Mouse (Mus musculus): Measurements from ENCODE around the gene Nav2. TPM values are rescaled to one million over a fixed set of nuclear protein-coding genes. Genes with fewer than 3 reads are reported as not detected.
A peak's percentile ranks its signal among the peaks of the same experiment; 100 is the strongest.

Nav2 gene
- total RNA-seq, 2 experiments from 2014 or later = 77.1 to 106 TPM

DNA sequence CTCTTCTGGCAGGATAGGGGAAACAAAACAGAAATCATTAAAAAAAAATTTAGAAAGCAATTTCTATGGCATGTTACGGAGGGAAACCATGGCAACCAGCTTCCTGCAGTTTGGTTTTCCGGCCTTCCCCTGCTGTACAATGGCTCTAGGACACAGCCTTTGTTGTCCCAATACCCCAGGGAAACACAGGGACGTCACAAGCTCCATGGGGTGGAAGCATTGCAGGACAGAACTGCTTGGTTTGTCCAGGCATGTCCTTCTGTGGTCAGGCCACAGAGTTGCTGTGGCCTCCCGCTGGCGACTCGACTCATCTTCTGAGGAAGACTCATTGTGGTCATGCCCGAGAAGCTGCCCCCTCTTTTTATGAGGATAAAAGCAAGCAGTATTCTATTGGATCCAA, 301.0 kb downstream of the Nav2 start:
- intact Hi-C loops (cut with DNase I) = loop anchor here (5.0 kb wide), 1 partner anchor 38 kb away; no protein-coding TSS in a partner anchor

GRCm38 (mm10) chr7:49210721-49211120, 302.2 kb downstream of the Nav2 start:
- intact Hi-C loops (cut with DNase I) = no loop called here
- DNase-seq (ENCODE audit: low spot score in 2 of 2) = no peak

More for the DNA sequence above, 301.0 kb downstream of the Nav2 start:
- no peak for DNase-seq (ENCODE audit: low spot score in 2 of 2)

DNA sequence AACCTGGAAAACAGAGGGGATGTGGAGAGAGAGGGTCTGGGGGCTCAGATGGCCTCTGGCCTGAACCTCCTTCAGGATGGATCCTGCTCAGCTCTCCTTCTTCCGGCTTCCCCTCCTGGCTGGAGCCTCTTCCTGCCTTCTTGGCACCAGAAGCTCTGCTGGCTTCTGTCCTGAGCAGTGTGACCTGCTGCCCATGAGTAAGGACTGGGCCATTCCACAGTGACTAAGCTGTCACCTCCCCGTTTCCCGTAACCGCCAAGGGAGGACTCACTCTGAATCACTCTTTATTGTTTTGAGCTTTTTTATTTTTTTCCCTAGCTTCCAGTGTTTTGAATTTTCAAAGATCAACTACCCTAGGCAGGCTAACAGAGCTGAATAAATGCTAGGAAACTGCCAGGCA, 304.5 kb downstream of the Nav2 start:
- DNase-seq (ENCODE audit: low spot score in 2 of 2) = no peak
- intact Hi-C loops (cut with DNase I) = no loop called here

DNA sequence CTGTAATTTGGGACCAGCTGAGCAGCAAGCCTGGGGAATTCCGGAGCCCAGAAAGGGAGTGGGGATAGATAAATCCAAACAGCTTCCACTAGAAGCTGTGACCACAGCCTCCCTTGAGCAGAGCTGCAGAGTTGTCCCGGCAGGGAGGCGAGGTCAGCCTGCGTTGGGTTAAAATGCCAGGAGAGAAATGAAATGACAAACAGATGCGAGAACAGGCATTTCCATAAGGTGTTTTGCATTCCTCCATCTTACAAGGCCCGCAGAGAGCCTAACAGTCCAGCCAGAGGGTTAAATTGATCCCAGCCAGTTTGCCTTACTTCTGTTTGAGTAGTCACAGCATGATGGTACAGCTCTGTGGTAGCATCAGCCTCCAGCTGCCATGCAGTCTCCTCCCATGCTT, 309.3 kb downstream of the Nav2 start:
- DNase-seq (ENCODE audit: low spot score in 2 of 2) = no peak
- intact Hi-C loops (cut with DNase I) = no loop called here

DNA sequence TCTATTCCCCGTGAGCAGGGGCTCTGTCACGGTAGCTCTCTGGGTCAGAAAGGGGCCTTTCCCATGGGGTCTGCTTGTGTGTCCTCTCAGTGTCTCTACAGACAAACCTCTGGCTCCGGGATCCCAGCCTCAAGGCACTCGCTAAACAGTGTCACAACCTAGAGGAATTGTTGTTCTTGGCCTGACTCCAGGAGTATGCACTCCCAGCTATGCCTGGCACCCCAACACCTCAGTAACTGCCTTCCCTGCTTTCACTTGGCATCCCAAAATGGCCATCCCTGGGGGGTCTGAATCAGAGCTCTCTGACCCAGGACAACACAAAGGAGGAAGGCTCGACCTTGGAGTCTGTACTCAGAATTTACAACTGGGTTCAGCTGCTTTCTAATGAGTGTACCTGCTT, 317.2 kb downstream of the Nav2 start:
- intact Hi-C loops (cut with DNase I) = no loop called here
- no peak for DNase-seq (ENCODE audit: low spot score in 2 of 2)

GRCm38 (mm10) chr7:49232969-49233368, 324.5 kb downstream of the Nav2 start:
- no peak for DNase-seq (ENCODE audit: low spot score in 2 of 2)
- intact Hi-C loops (cut with DNase I) = no loop called here

GRCm38 (mm10) chr7:49234288-49234687, 325.8 kb downstream of the Nav2 start:
- DNase-seq (ENCODE audit: low spot score in 2 of 2) = no peak
- intact Hi-C loops (cut with DNase I) = no loop called here

GRCm38 (mm10) chr7:49235271-49235681, 326.8 kb downstream of the Nav2 start:
- intact Hi-C loops (cut with DNase I) = no loop called here
- no peak for DNase-seq (ENCODE audit: low spot score in 2 of 2)

- no peak for DNase-seq (ENCODE audit: low spot score in 2 of 2)
- intact Hi-C loops (cut with DNase I) = no loop called here
Measured at GRCm38 (mm10) chr7:49235821-49236220, 327.3 kb downstream of the Nav2 start.

GRCm38 (mm10) chr7:49240461-49240860, 331.9 kb downstream of the Nav2 start:
- intact Hi-C loops (cut with DNase I) = no loop called here
- no peak for DNase-seq (ENCODE audit: low spot score in 2 of 2)

DNA sequence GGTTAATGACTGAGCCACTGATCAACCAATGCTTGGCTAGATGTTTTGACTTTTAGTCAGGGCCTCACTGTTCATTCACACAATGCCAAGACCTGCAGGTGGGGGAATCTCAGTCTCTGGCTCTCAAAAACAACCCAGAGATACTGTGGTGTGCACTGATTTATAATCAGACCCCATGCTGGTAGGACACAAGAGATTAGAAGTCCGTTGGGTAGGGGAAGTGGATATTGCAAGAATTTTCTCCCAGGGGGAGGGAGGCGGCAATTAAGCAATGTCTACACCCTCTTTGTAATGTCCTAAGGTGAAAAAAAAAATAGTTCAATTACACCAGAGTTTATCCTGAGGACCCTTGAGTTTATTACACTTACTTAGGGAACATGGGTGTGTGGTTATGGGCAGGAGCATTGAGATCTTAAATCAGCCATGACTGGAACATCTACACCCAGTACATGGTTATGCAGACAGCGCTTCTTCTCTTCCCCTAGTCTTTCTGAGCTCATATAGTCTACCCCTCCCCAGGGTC, 332.8 kb downstream of the Nav2 start:
- no peak for DNase-seq (ENCODE audit: low spot score in 2 of 2)
- intact Hi-C loops (cut with DNase I) = no loop called here

DNA sequence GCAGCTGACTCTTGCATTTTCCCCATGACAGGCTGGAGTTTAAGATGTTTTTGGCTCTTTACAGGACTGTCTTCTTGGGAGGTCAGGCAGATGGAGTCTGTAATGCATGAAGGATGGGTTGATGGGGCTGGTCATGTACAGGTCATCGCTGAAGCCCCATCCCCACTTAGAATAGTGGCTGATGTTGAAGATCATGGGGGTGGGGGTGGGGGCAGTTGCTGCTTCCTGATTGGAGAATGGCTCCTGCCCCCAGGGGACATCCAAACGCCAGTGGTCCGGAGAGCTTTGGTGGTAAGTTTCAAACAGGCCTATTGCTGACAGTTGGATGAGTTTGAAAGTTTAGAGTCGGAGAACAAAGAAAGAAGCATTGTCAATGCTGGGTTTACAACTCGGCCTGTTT, 333.7 kb downstream of the Nav2 start:
- intact Hi-C loops (cut with DNase I) = no loop called here

GRCm38 (mm10) chr7:49243079-49243478, 334.6 kb downstream of the Nav2 start:
- intact Hi-C loops (cut with DNase I) = no loop called here
- no peak for DNase-seq (ENCODE audit: low spot score in 2 of 2)

More for the DNA sequence above, 333.7 kb downstream of the Nav2 start:
- no peak for DNase-seq (ENCODE audit: low spot score in 2 of 2)

DNA sequence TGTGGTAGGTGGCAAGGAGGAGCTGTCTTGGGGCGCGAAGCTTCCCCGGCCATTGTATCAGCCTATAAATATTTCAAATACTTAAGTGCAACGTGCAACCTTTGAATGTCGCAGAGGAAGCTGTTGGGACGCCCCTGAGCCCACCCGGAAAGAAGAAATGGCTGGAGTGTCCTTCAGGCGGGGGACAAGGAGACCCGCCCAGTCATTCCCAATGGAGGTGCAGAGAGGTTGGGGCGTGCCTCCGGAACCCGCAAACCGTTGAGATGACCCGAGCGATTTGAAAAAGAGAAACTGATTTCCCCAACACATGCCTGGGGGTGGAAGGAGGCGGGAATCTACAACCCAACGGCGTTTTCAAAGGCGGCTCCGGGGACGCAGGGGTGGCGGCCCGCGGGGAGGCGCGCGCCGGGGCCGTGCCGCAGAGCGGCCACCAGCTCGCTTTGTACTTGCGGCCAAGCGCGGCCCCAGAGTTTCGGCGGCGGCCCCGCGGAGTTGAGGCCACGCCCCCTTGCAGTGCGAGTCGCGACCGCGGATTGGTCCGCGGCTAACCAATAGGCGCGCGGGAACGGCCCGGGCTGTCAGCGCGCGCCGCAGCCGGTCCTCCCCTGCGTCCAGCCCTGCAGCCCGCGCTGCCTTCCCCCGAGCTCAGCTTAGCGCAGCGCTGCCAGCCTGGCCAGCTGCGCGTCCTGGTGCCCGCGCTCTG, 337.2 kb downstream of the Nav2 start:
- DNase-seq (ENCODE audit: low spot score in 2 of 2) = peak; percentile 94 to 95
- intact Hi-C loops (cut with DNase I) = loop anchor here (5.0 kb wide), 2 partner anchors 38 to 98 kb away; no protein-coding TSS in a partner anchor

- intact Hi-C loops (cut with DNase I) = loop anchor here (5.0 kb wide), 2 partner anchors 39 to 99 kb away; no protein-coding TSS in a partner anchor
- no peak for DNase-seq (ENCODE audit: low spot score in 2 of 2)
Measured at GRCm38 (mm10) chr7:49246240-49246578, 337.7 kb downstream of the Nav2 start.

GRCm38 (mm10) chr7:49246584-49247481, 338.3 kb downstream of the Nav2 start:
- peak in 1 of 2 experiments; percentile 55 for DNase-seq (ENCODE audit: low spot score in 2 of 2)
- intact Hi-C loops (cut with DNase I) = loop anchor here (5.0 kb wide), 2 partner anchors 40 to 100 kb away; no protein-coding TSS in a partner anchor

- intact Hi-C loops (cut with DNase I) = loop anchor here (1.0 to 5.0 kb wide), 3 partner anchors 41 to 101 kb away; no protein-coding TSS in a partner anchor
- peak; percentile 75 to 85 for DNase-seq (ENCODE audit: low spot score in 2 of 2)
Measured at GRCm38 (mm10) chr7:49247744-49248331, 339.3 kb downstream of the Nav2 start.

DNA sequence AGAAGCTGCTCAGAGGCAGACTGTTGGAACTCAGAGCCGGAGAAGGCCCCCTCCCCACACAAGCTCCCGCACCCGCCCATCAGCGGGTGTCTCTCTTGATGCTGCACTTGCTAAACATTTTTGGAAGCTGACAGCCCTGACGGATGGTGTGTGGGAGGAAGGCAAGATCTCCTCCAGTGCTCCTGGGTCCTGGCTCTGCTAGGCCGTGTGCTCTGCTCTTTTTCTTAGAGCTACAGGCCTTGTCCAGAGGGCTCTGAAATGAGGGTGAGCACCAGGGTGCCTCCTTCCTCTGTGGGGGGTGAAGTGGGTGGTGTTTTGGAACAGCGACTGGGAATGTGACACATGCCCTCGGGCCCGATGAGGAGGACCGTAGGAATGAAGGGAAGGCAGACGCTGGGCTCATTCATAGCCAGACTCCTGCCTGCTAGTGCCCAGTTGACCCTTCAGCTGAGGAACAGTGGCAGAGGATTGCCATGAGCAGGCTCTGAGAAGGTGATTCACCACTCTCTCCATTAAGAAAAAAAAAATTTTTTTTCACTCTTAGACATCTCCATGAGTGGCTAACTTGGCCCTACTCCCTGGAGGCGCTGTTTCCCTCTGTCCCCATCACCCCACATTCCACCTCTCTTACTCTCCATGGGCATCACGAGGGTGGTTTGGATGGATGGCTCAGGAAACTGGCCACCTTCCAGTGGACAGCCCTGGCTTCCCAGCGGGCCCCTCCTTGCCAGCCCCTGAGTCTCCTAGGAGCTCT, 340.0 kb downstream of the Nav2 start:
- DNase-seq (ENCODE audit: low spot score in 2 of 2) = peak; percentile 67 to 87
- intact Hi-C loops (cut with DNase I) = loop anchor here (1.0 to 5.0 kb wide), 4 partner anchors 41 to 115 kb away; no protein-coding TSS in a partner anchor

DNA sequence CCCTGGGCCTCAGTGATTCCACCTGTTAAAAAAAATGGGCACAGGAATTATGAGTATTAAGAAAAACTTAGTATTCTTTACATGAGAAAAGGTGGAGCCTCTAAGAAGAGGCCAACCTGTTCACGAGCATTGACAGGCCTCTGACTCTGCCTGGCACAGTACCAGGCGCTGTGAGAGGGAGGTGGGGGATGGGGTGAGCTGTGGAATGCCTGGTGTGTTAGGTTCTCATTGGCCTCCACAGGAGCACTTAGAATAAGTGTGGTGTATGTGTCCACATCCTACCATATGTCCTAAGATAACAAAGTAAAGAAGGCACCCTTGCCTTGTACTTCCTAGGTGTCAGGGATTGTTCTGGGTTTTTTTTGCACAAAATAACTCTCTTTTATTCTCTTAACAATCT, 340.9 kb downstream of the Nav2 start:
- DNase-seq (ENCODE audit: low spot score in 2 of 2) = no peak
- intact Hi-C loops (cut with DNase I) = loop anchor here (1.0 to 5.0 kb wide), 3 partner anchors 42 to 116 kb away; no protein-coding TSS in a partner anchor
